ENCODE assay signal across 18 mouse cellular contexts in the genomic region with DNA sequence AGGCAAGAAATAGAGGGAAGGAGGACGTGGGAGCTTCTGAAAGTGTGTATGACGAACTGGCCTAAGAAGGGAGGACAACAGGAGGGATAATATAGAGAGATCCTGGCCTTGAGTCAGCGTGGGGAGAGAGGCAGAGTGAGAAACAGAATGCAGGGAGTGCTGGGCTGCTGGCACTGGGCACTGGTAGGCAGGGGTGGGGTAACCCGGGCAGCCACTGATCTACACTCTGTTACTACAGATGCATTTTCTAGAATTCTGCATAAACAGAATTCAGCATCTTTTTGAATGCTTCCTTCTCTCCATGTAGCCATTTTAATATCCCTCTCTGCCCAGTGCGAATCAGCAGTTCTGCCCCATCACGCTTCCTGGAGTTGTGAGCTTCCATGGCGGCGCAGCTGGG.
"Had no signal": no experiment of that assay in that cellular context is flagged by ENCODE, and none has a peak within 500 bp of the region (broad histone marks: within the 10 kb centered on the region; RNA-seq: fewer than 3 reads in every experiment).

No protein-coding gene starts in this region.

- H3K4me1 ChIP-seq: liver, embryonic 15.5 days; lung, embryonic 15.5 days; megakaryocyte, embryonic 14.5 days; stomach, embryonic 15.5 days had no signal

- ATAC-seq: liver, postnatal 0 days; lung, postnatal 0 days had no signal

- DNase-seq: liver, postnatal 0 days; lung, adult 2 months; lung, postnatal 14 days; lung, postnatal 36 days; midbrain, embryonic 14.5 days; right cerebral cortex, postnatal 14 days; thymus, adult 18-20 months; thymus, postnatal 14 days; thymus, postnatal 36 days had no signal

- H3K4me2 ChIP-seq: liver, embryonic 15.5 days; lung, embryonic 15.5 days; midbrain, embryonic 12.5 days; neural tube, embryonic 13.5 days; neural tube, embryonic 15.5 days; stomach, embryonic 15.5 days had no signal

- H3K9ac ChIP-seq: liver, embryonic 15.5 days; liver, postnatal 0 days; lung, embryonic 15.5 days; midbrain, embryonic 12.5 days; neural tube, embryonic 13.5 days; neural tube, embryonic 15.5 days; stomach, embryonic 15.5 days had no signal

- H3K36me3 ChIP-seq: liver, embryonic 15.5 days; lung, embryonic 15.5 days; midbrain, embryonic 12.5 days; neural tube, embryonic 13.5 days; neural tube, embryonic 15.5 days; stomach, embryonic 15.5 days had no signal

- H3K27ac ChIP-seq: liver, embryonic 15.5 days; lung, embryonic 15.5 days; macrophage; midbrain, embryonic 12.5 days; neural tube, embryonic 13.5 days; neural tube, embryonic 15.5 days; stomach, embryonic 15.5 days had no signal

- H3K4me3 ChIP-seq: liver, embryonic 15.5 days; lung, embryonic 15.5 days; megakaryocyte, embryonic 14.5 days; midbrain, embryonic 12.5 days; neural tube, embryonic 13.5 days; neural tube, embryonic 15.5 days; stomach, embryonic 15.5 days had no signal

- H3K27me3 ChIP-seq: liver, embryonic 15.5 days; lung, embryonic 15.5 days; megakaryocyte, embryonic 14.5 days; midbrain, embryonic 12.5 days; neural tube, embryonic 13.5 days; neural tube, embryonic 15.5 days; stomach, embryonic 15.5 days had no signal

- H3K9me3 ChIP-seq: liver, embryonic 15.5 days; lung, embryonic 15.5 days; midbrain, embryonic 12.5 days; neural tube, embryonic 13.5 days; neural tube, embryonic 15.5 days; stomach, embryonic 15.5 days had no signal
